Mouse (Mus musculus) CH12.LX (cell line): ENCODE data around the gene Abhd18.

ENCODE experiments used
- CHD2 ChIP-seq: IDR thresholded peaks from 2 replicates; pipeline ENCODE4 v1.6.1; 2011; ENCODE audit warnings: low read length, improper control_type of control experiment
- CTCF ChIP-seq, 2 experiments: IDR thresholded peaks in 1 of 2; conservative IDR thresholded peaks in 1 of 2; 2 replicates each; pipeline ENCODE4 v1.5.1; 2011 to 2012; ENCODE audit warnings: low read depth in 2 of 2, low read length in 2 of 2, improper control_type of control experiment in 1 of 2, inconsistent platforms in 1 of 2, mild to moderate bottlenecking in 1 of 2, moderate library complexity in 1 of 2
- GABPA ChIP-seq: IDR thresholded peaks from 2 replicates; pipeline ENCODE4 v1.6.1; 2012; ENCODE audit warnings: low read depth, low read length, improper control_type of control experiment, inconsistent platforms; ENCODE audit not compliant: insufficient replicate concordance
- MAFK ChIP-seq: IDR thresholded peaks from 2 replicates; pipeline ENCODE4 v1.6.1; 2011; ENCODE audit warnings: low read length, improper control_type of control experiment; ENCODE audit not compliant: insufficient replicate concordance
- MAX ChIP-seq: IDR thresholded peaks from 2 replicates; pipeline ENCODE4 v1.6.1; 2011; ENCODE audit warnings: low read length, improper control_type of control experiment
- POLR2A ChIP-seq: IDR thresholded peaks from 2 replicates; pipeline ENCODE4 v1.6.1; 2011; ENCODE audit warnings: low read depth, mild to moderate bottlenecking, improper control_type of control experiment, low read length
- SMC3 ChIP-seq: IDR thresholded peaks from 2 replicates; pipeline ENCODE4 v1.6.1; 2011; ENCODE audit warnings: low read depth, low read length, improper control_type of control experiment
- TCF12 ChIP-seq: IDR thresholded peaks from 2 replicates; pipeline ENCODE4 v1.6.1; 2014; ENCODE audit warnings: low read depth, mild to moderate bottlenecking, inconsistent platforms, low read length, improper control_type of control experiment
- ZMIZ1 ChIP-seq: IDR thresholded peaks from 2 replicates; pipeline ENCODE4 v1.6.1; 2012; ENCODE audit warnings: low read depth, mild to moderate bottlenecking, inconsistent platforms, low read length, improper control_type of control experiment

DNA sequence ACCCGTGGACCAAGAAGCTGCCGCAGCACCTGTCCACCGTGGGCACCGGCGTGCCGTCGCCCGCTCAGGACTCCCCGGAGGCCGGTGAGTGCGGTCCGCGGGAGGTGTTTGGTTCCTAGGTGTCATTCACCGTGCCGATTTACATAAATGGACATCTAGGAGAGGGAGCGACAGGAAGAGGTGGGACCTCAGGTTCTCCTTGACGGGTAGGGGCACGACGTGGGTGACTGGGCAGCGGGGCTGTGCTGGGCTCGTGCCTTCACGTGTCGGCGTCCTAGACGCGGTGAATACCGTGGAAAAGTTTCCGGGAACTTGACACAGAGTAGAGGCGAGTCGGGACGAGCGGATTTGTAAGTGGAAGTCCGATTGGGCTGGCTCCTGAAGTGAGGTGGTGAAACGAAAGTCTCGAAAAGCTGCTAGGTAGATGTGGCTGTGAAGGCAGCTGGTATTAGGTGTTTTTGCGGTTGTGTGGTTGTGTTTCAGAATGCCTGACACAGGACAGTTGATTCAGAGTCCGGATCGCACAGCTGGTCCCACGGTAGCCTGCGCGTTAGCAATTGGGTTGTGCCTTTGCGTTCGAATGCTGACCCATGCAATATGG lies 103.9 kb downstream of the Abhd18 start:
- no peak for TF ChIP-seq GABPA
- TF ChIP-seq ZMIZ1 = no peak
- peak; percentile 56 for TF ChIP-seq POLR2A
- TF ChIP-seq MAX = peak; percentile 70; the same call in 1 of the 2 replicates
- peak; percentile 59 for TF ChIP-seq TCF12
- TF ChIP-seq MAFK = peak; percentile 78; the same call in 1 of the 2 replicates
- no peak for TF ChIP-seq CHD2
- TF ChIP-seq CTCF (conservative IDR thresholded peaks at IDR 0.05 in 1 of 2, IDR thresholded peaks at IDR 0.05 in 1 of 2; ENCODE audit: low read depth in 2 of 2, low read length in 2 of 2) = no peak
- no peak for TF ChIP-seq SMC3
